20 mouse cellular contexts compared by ENCODE assay signal in genomic region chr4:66943699-66944098, GRCm38 (mm10).
DNase-seq lines count a peak whose midpoint lies in the region; ATAC-seq and TF ChIP-seq lines count a peak whose summit lies in the region.
"Had no signal": no experiment of that assay in that cellular context is flagged by ENCODE, and none has a peak within 500 bp of the region (broad histone marks: within the 10 kb centered on the region; RNA-seq: fewer than 3 reads in every experiment).

No protein-coding gene starts in this region.

- H3K9me3 ChIP-seq in hindbrain, postnatal 0 days (ENCODE audit: low read length), result no peaks in the 10 kb centered on the region
- no peaks in the 10 kb centered on the region for H3K9me3 ChIP-seq in hindbrain, embryonic 11.5 days (ENCODE audit: control insufficient read depth, low read length)
- no peaks in the 10 kb centered on the region for H3K9me3 ChIP-seq in midbrain, postnatal 0 days (ENCODE audit: low read length)
- H3K9me3 ChIP-seq in midbrain, embryonic 10.5 days (replicated peaks), result no peaks in the 10 kb centered on the region
- H3K9me3 ChIP-seq: forebrain, embryonic 12.5 days; heart, embryonic 15.5 days; hindbrain, embryonic 12.5 days; limb, embryonic 10.5 days; liver, embryonic 13.5 days; neural tube, embryonic 12.5 days had no signal

- H3K9ac ChIP-seq in hindbrain, postnatal 0 days (replicated peaks; ENCODE audit: low read length), result no peak overlapping the region
- H3K9ac ChIP-seq in hindbrain, embryonic 11.5 days (ENCODE audit: low read depth, low read length), result no peak overlapping the region
- no peak overlapping the region for H3K9ac ChIP-seq in midbrain, postnatal 0 days (replicated peaks; ENCODE audit: low read length, poor library complexity, severe bottlenecking)
- H3K9ac ChIP-seq: forebrain, embryonic 12.5 days; heart, embryonic 15.5 days; hindbrain, embryonic 12.5 days; liver, embryonic 13.5 days; neural tube, embryonic 12.5 days had no signal

- H3K4me1 ChIP-seq in hindbrain, postnatal 0 days (ENCODE audit: insufficient read depth, low read length), result no peaks in the 10 kb centered on the region
- H3K4me1 ChIP-seq in hindbrain, embryonic 11.5 days (replicated peaks; ENCODE audit: control insufficient read depth, insufficient read depth, low read length), result no peaks in the 10 kb centered on the region
- H3K4me1 ChIP-seq in midbrain, postnatal 0 days (ENCODE audit: insufficient read depth, low read length), result no peaks in the 10 kb centered on the region
- no peaks in the 10 kb centered on the region for H3K4me1 ChIP-seq in midbrain, embryonic 10.5 days
- H3K4me1 ChIP-seq: forebrain, embryonic 12.5 days; heart, embryonic 15.5 days; liver, embryonic 13.5 days; neural tube, embryonic 12.5 days had no signal

- no peak for ATAC-seq in hindbrain, postnatal 0 days
- no peak for ATAC-seq in hindbrain, embryonic 11.5 days (ENCODE audit: low FRiP score)
- ATAC-seq in midbrain, postnatal 0 days (ENCODE audit: low FRiP score), result no peak

- H3K4me2 ChIP-seq in hindbrain, postnatal 0 days (ENCODE audit: low read depth, low read length), result no peak overlapping the region
- H3K4me2 ChIP-seq in hindbrain, embryonic 11.5 days (replicated peaks; ENCODE audit: low read depth, low read length), result no peak overlapping the region
- no peak overlapping the region for H3K4me2 ChIP-seq in midbrain, postnatal 0 days (ENCODE audit: low read depth, low read length, poor library complexity, severe bottlenecking)
- H3K4me2 ChIP-seq: forebrain, embryonic 12.5 days; heart, embryonic 15.5 days; hindbrain, embryonic 12.5 days; liver, embryonic 13.5 days; neural tube, embryonic 12.5 days had no signal

- no peak overlapping the region for H3K4me3 ChIP-seq in hindbrain, postnatal 0 days (ENCODE audit: low read length)
- no peak overlapping the region for H3K4me3 ChIP-seq in hindbrain, embryonic 11.5 days (ENCODE audit: low read depth, low read length)
- H3K4me3 ChIP-seq in midbrain, postnatal 0 days (ENCODE audit: low read depth, low read length), result no peak overlapping the region
- H3K4me3 ChIP-seq in midbrain, embryonic 10.5 days, result no peak overlapping the region
- H3K4me3 ChIP-seq: forebrain, embryonic 12.5 days; heart, embryonic 15.5 days; hindbrain, embryonic 12.5 days; limb, embryonic 10.5 days; liver, embryonic 13.5 days; neural tube, embryonic 12.5 days had no signal

- no peaks in the 10 kb centered on the region for H3K27me3 ChIP-seq in hindbrain, postnatal 0 days (ENCODE audit: insufficient read depth, low read length)
- H3K27me3 ChIP-seq in hindbrain, embryonic 11.5 days (ENCODE audit: control insufficient read depth, insufficient read depth, low read length), result no peaks in the 10 kb centered on the region
- no peaks in the 10 kb centered on the region for H3K27me3 ChIP-seq in midbrain, postnatal 0 days (ENCODE audit: insufficient read depth, low read length)
- no peaks in the 10 kb centered on the region for H3K27me3 ChIP-seq in midbrain, embryonic 10.5 days (ENCODE audit: low read depth, poor library complexity, severe bottlenecking)
- H3K27me3 ChIP-seq: forebrain, embryonic 12.5 days; heart, embryonic 15.5 days; hindbrain, embryonic 12.5 days; liver, embryonic 13.5 days; neural tube, embryonic 12.5 days had no signal

- no peaks in the 10 kb centered on the region for H3K36me3 ChIP-seq in hindbrain, postnatal 0 days (ENCODE audit: insufficient read depth, low read length)
- no peaks in the 10 kb centered on the region for H3K36me3 ChIP-seq in hindbrain, embryonic 11.5 days (ENCODE audit: control insufficient read depth, insufficient read depth, low read length)
- H3K36me3 ChIP-seq in midbrain, postnatal 0 days (ENCODE audit: insufficient read depth, low read length), result no peaks in the 10 kb centered on the region
- H3K36me3 ChIP-seq in midbrain, embryonic 10.5 days, result no peaks in the 10 kb centered on the region
- H3K36me3 ChIP-seq: forebrain, embryonic 12.5 days; heart, embryonic 15.5 days; hindbrain, embryonic 12.5 days; limb, embryonic 10.5 days; liver, embryonic 13.5 days; neural tube, embryonic 12.5 days had no signal

- TF ChIP-seq CTCF in hindbrain, postnatal 0 days (IDR thresholded peaks at IDR 0.05; ENCODE audit: low read depth), result peak; percentile 46
- TF ChIP-seq CTCF in midbrain, postnatal 0 days (IDR thresholded peaks at IDR 0.05), result peak; percentile 65

- DNase-seq in hindbrain, postnatal 0 days (ENCODE audit: low spot score), result peak; percentile 15
- DNase-seq in hindbrain, embryonic 11.5 days (ENCODE audit: low spot score), result no peak
- no peak for DNase-seq in midbrain, postnatal 0 days (ENCODE audit: low spot score)
- no peak for DNase-seq in midbrain, embryonic 10.5 days (ENCODE audit: low spot score)
- DNase-seq in R1 (ENCODE audit: low read depth, low spot score), result peak; percentile 25
- DNase-seq in urinary bladder, postnatal 10 days (ENCODE audit: low spot score), result no peak
- no peak for DNase-seq in left cerebral cortex, adult 18-20 months (ENCODE audit: low spot score in 2 of 2)
- DNase-seq: cerebellum, postnatal 10 days; embryo, embryonic 11 days; heart, adult 11 months; kidney, postnatal 14 days; layer of hippocampus, adult 9-11 months; liver, embryonic 13.5 days; right cerebral cortex, postnatal 14 days; thymus, postnatal 14 days had no signal

- H3K27ac ChIP-seq in hindbrain, postnatal 0 days, result no peak overlapping the region
- no peak overlapping the region for H3K27ac ChIP-seq in hindbrain, embryonic 11.5 days (ENCODE audit: low read depth, low read length)
- no peak overlapping the region for H3K27ac ChIP-seq in midbrain, postnatal 0 days (ENCODE audit: low read depth, low read length)
- no peak overlapping the region for H3K27ac ChIP-seq in midbrain, embryonic 10.5 days (replicated peaks)
- H3K27ac ChIP-seq: forebrain, embryonic 12.5 days; heart, embryonic 15.5 days; hindbrain, embryonic 12.5 days; limb, embryonic 10.5 days; liver, embryonic 13.5 days; neural tube, embryonic 12.5 days had no signal

Comparison
In these comparisons a context has a peak if more than half of its experiments do, and no peak if none do; other contexts are left out.
1. DNase-seq: peak in hindbrain, postnatal 0 days (single experiment) and R1 (single experiment); none in hindbrain, embryonic 11.5 days (single experiment), midbrain, postnatal 0 days (single experiment), midbrain, embryonic 10.5 days (single experiment), urinary bladder, postnatal 10 days (single experiment) and left cerebral cortex, adult 18-20 months (0 of 2).